Mouse (Mus musculus): ENCODE results near the gene Aco1.

The Aco1 gene

GRCm38 (mm10) chr4:40218382-40218781, 75.5 kb downstream of the Aco1 start:
- DNase-seq (ENCODE audit: low spot score) = peak; percentile 58

GRCm38 (mm10) chr4:40220437-40220836, 77.6 kb downstream of the Aco1 start:
- DNase-seq (ENCODE audit: low spot score) = peak; percentile 28

- DNase-seq (ENCODE audit: low spot score) = no peak
Measured at GRCm38 (mm10) chr4:40221004-40221760, 78.3 kb downstream of the Aco1 start.

- DNase-seq (ENCODE audit: low spot score) = no peak
Measured at GRCm38 (mm10) chr4:40221876-40222585, 79.2 kb downstream of the Aco1 start.

GRCm38 (mm10) chr4:40226095-40226494, 83.2 kb downstream of the Aco1 start:
- no peak for DNase-seq (ENCODE audit: low spot score)

- no peak for DNase-seq (ENCODE audit: low spot score)
Measured at GRCm38 (mm10) chr4:40227131-40227530, 84.2 kb downstream of the Aco1 start.

GRCm38 (mm10) chr4:40227886-40228285, 85.0 kb downstream of the Aco1 start:
- no peak for DNase-seq (ENCODE audit: low spot score)

GRCm38 (mm10) chr4:40229723-40230122, 86.8 kb downstream of the Aco1 start:
- DNase-seq (ENCODE audit: low spot score) = no peak

- no peak for DNase-seq (ENCODE audit: low spot score)
Measured at GRCm38 (mm10) chr4:40233062-40233664, 90.3 kb downstream of the Aco1 start.

GRCm38 (mm10) chr4:40234256-40234655, 91.4 kb downstream of the Aco1 start:
- DNase-seq (ENCODE audit: low spot score) = no peak

GRCm38 (mm10) chr4:40236829-40237228, 93.9 kb downstream of the Aco1 start:
- no peak for DNase-seq (ENCODE audit: low spot score)

- peak; percentile 38 for DNase-seq (ENCODE audit: low spot score)
Measured at GRCm38 (mm10) chr4:40238483-40239408, 95.9 kb downstream of the Aco1 start.

GRCm38 (mm10) chr4:40239409-40240271, 96.8 kb downstream of the Aco1 start, which contains the start of gene Ddx58:
Gene Ddx58 (minus strand): TSS chr4:40239828.
- DNase-seq (ENCODE audit: low spot score) = peak; percentile 52

GRCm38 (mm10) chr4:40240272-40240744, 97.4 kb downstream of the Aco1 start:
- peak; percentile 15 for DNase-seq (ENCODE audit: low spot score)

GRCm38 (mm10) chr4:40241928-40242327, 99.0 kb downstream of the Aco1 start:
- peak; percentile 15 for DNase-seq (ENCODE audit: low spot score)

GRCm38 (mm10) chr4:40243006-40243405, 100.1 kb downstream of the Aco1 start:
- no peak for DNase-seq (ENCODE audit: low spot score)

- no peak for DNase-seq (ENCODE audit: low spot score)
Measured at GRCm38 (mm10) chr4:40244035-40244434, 101.2 kb downstream of the Aco1 start.

All from embryo, embryonic 10.5 days (tissue).